Mouse (Mus musculus) small intestine, adult 2 months (tissue): ENCODE data around the gene Psmc1.

Experiments
- CTCF ChIP-seq: fragments of 200-500 bp; IDR thresholded peaks from 2 replicates; pipeline ENCODE4 v1.5.1; 2012; ENCODE audit warnings: low read depth, mild to moderate bottlenecking, control low read depth, inconsistent platforms, low read length, moderate library complexity, mixed read lengths; ENCODE audit not compliant: insufficient replicate concordance, insufficient read length; ENCODE audit errors: extremely low read depth
- POLR2A ChIP-seq: fragments of 200-500 bp; IDR thresholded peaks from 2 replicates; pipeline ENCODE4 v1.6.1; 2012; ENCODE audit warnings: low read depth, mild to moderate bottlenecking, control low read depth, inconsistent platforms, low read length, moderate library complexity

- TF ChIP-seq CTCF (no peak), POLR2A (no peak)
Observed at GRCm38 (mm10) chr12:100065109-100065508, 44.8 kb upstream of the Psmc1 start.
